ENCODE assay signal across 18 mouse cellular contexts in the genomic region with DNA sequence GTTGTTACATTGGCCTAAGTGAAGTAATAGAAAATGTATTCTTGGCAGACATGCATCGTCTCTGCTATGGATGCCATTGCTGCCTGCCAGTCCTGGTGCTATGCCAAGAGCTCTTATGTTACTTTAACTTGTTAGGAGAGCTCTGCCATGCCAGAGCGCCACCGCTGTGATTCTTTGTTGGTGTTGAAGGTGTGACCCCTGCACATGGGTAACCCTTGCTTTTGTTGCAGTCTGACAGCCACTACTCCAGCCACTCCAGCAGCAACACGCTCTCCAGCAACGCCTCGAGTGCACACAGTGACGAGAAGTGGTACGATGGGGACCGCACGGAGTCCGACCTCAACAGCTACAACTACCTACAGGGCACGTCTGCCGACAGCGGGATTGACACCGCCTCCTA.
DNase-seq lines count a peak whose midpoint lies in the region; ATAC-seq and TF ChIP-seq lines count a peak whose summit lies in the region.
"Had no signal": no experiment of that assay in that cellular context is flagged by ENCODE, and none has a peak within 500 bp of the region (broad histone marks: within the 10 kb centered on the region; RNA-seq: fewer than 3 reads in every experiment).

No protein-coding gene starts in this region.

- H3K4me1 ChIP-seq in kidney, embryonic 14.5 days (ENCODE audit: control insufficient read depth, insufficient read depth, low read length) = no peaks in the 10 kb centered on the region
- H3K4me1 ChIP-seq: forebrain, embryonic 10.5 days; lung, embryonic 15.5 days; midbrain, embryonic 10.5 days; neural tube, embryonic 15.5 days had no signal

- 90% methylated on average over 15 of the region's 15 CpGs for WGBS in kidney, embryonic 14.5 days

- no peaks in the 10 kb centered on the region for H3K27me3 ChIP-seq in kidney, embryonic 14.5 days (ENCODE audit: control insufficient read depth, insufficient read depth, low read length)
- H3K27me3 ChIP-seq: embryonic facial prominence, embryonic 13.5 days; lung, embryonic 15.5 days; neural tube, embryonic 15.5 days had no signal

- intact Hi-C loops in gastrocnemius, adult 2 months (cut with DNase I) = no loop called here
- intact Hi-C loops in left cerebral cortex, adult 2 months (cut with DNase I) = no loop called here
- intact Hi-C loops in left cerebral cortex, postnatal 25 days (cut with DNase I) = no loop called here

- no peak overlapping the region for H3K9ac ChIP-seq in kidney, embryonic 14.5 days (ENCODE audit: low read depth, low read length)
- H3K9ac ChIP-seq: embryonic facial prominence, embryonic 13.5 days; lung, embryonic 15.5 days; neural tube, embryonic 15.5 days had no signal

- H3K9me3 ChIP-seq in kidney, embryonic 14.5 days (ENCODE audit: control insufficient read depth, low read length) = no peaks in the 10 kb centered on the region
- H3K9me3 ChIP-seq: embryonic facial prominence, embryonic 13.5 days; forebrain, embryonic 10.5 days; lung, embryonic 15.5 days; midbrain, embryonic 10.5 days; neural tube, embryonic 15.5 days had no signal

- H3K27ac ChIP-seq in gastrocnemius, adult 2 months = no peak overlapping the region
- 0 out of 2 replicates have a peak overlapping the region, but pooled peaks have one; percentile 24 for H3K27ac ChIP-seq in left cerebral cortex, adult 2 months
- no peak overlapping the region for H3K27ac ChIP-seq in kidney, embryonic 14.5 days (ENCODE audit: low read depth, low read length)
- H3K27ac ChIP-seq: embryonic facial prominence, embryonic 13.5 days; forebrain, embryonic 10.5 days; lung, embryonic 15.5 days; midbrain, embryonic 10.5 days; neural tube, embryonic 15.5 days had no signal

- peak; percentile 38 for DNase-seq in gastrocnemius, adult 2 months
- no peak for DNase-seq in gastrocnemius, postnatal 25 days
- peak in 1 of 2 experiments; percentile 9 for DNase-seq in left cerebral cortex, adult 2 months (ENCODE audit: extremely low spot score in 1 of 2, low spot score in 2 of 2)
- no peak for DNase-seq in left cerebral cortex, postnatal 25 days (ENCODE audit: low spot score in 2 of 2)
- peak; percentile 46 for DNase-seq in gonadal fat pad, adult 2 months (ENCODE audit: low read depth)
- DNase-seq in lung, postnatal 25 days (ENCODE audit: low spot score) = peak; percentile 23
- no peak for DNase-seq in T-cell, adult 2 months (ENCODE audit: low spot score)
- DNase-seq: adrenal gland, postnatal 25 days; cerebellum, postnatal 36 days; kidney, postnatal 14 days; thymus, adult 2 months had no signal

- no peak overlapping the region for H3K4me3 ChIP-seq in gastrocnemius, adult 2 months
- H3K4me3 ChIP-seq in left cerebral cortex, adult 2 months = no peak overlapping the region
- H3K4me3 ChIP-seq in kidney, embryonic 14.5 days (ENCODE audit: low read length) = no peak overlapping the region
- H3K4me3 ChIP-seq: embryonic facial prominence, embryonic 13.5 days; forebrain, embryonic 10.5 days; lung, embryonic 15.5 days; midbrain, embryonic 10.5 days; neural tube, embryonic 15.5 days had no signal

- H3K36me3 ChIP-seq in kidney, embryonic 14.5 days (ENCODE audit: control insufficient read depth, insufficient read depth, low read length) = peaks cover 41% of the 10 kb centered on the region

- TF ChIP-seq CTCF in gastrocnemius, adult 2 months (IDR thresholded peaks at IDR 0.05) = 0 out of 2 replicates have a peak, but pooled peaks have one; percentile 1
- no peak for TF ChIP-seq CTCF in left cerebral cortex, adult 2 months (IDR thresholded peaks at IDR 0.05)

- ATAC-seq in kidney, embryonic 14.5 days (ENCODE audit: low FRiP score, low TSS enrichment) = no peak
- ATAC-seq: intestine, embryonic 16.5 days had no signal

- H3K4me2 ChIP-seq in kidney, embryonic 14.5 days (replicated peaks; ENCODE audit: low read depth, low read length) = no peak overlapping the region
- H3K4me2 ChIP-seq: embryonic facial prominence, embryonic 13.5 days; lung, embryonic 15.5 days; neural tube, embryonic 15.5 days had no signal

Comparison
In these comparisons a context has a peak if more than half of its experiments do, and no peak if none do; other contexts are left out.
1. DNase-seq: peak in gastrocnemius, adult 2 months (single experiment), gonadal fat pad, adult 2 months (single experiment) and lung, postnatal 25 days (single experiment); none in gastrocnemius, postnatal 25 days (single experiment), left cerebral cortex, postnatal 25 days (0 of 2) and T-cell, adult 2 months (single experiment).